Mouse (Mus musculus) limb, embryonic 14.5 days (tissue): ENCODE results near the gene Emsy. TPM values are rescaled to one million over a fixed set of nuclear protein-coding genes. Genes with fewer than 3 reads are reported as not detected.

Source experiments
- ATAC-seq: fragments of 200-750 bp; cut with Nextera tagmentation; 2 replicates; pipeline ENCODE4 v1.8.0; 2017; ENCODE audit warnings: low read depth, moderate number of reproducible peaks, moderate TSS enrichment; ENCODE audit not compliant: low FRiP score
- DNase-seq: peaks from one replicate; pipeline ENCODE4 v3.0.0-alpha.2; 2015; ENCODE audit warnings: low spot score
- H3K27ac ChIP-seq: fragments of 300-500 bp; sonication (generic); replicated peaks from 2 replicates; pipeline ENCODE4 v1.5.1; 2014; ENCODE audit warnings: low read depth, mild to moderate bottlenecking, low read length, moderate library complexity, mixed read lengths
- H3K27me3 ChIP-seq: fragments of 300-500 bp; sonication (generic); 2 replicates; pipeline ENCODE4 v1.6.1; 2014; ENCODE audit warnings: low read length, mixed read lengths; ENCODE audit not compliant: control insufficient read depth, insufficient read depth
- H3K36me3 ChIP-seq: fragments of 300-500 bp; sonication (generic); 2 replicates; pipeline ENCODE4 v1.6.1; 2014; ENCODE audit warnings: mild to moderate bottlenecking, low read length, moderate library complexity, mixed read lengths; ENCODE audit not compliant: control insufficient read depth, insufficient read depth
- H3K4me1 ChIP-seq: fragments of 300-500 bp; sonication (generic); 2 replicates; pipeline ENCODE4 v1.6.1; 2014; ENCODE audit warnings: antibody characterized with exemption, low read length, mixed read lengths; ENCODE audit not compliant: control insufficient read depth, insufficient read depth
- H3K4me2 ChIP-seq: fragments of 300-500 bp; sonication (generic); replicated peaks from 2 replicates; pipeline ENCODE4 v1.6.1; 2014; ENCODE audit warnings: low read depth, mild to moderate bottlenecking, low read length, moderate library complexity; ENCODE audit not compliant: severe bottlenecking
- H3K4me3 ChIP-seq: fragments of 300-500 bp; sonication (generic); replicated peaks from 2 replicates; pipeline ENCODE4 v1.5.1; 2014; ENCODE audit warnings: low read length
- H3K9ac ChIP-seq: fragments of 300-500 bp; sonication (generic); 2 replicates; pipeline ENCODE4 v1.6.1; 2014; ENCODE audit warnings: mild to moderate bottlenecking, low read depth, low read length, moderate library complexity; ENCODE audit not compliant: severe bottlenecking
- H3K9me3 ChIP-seq: fragments of 300-500 bp; sonication (generic); 2 replicates; pipeline ENCODE4 v1.6.1; 2016; ENCODE audit warnings: low read length; ENCODE audit not compliant: control insufficient read depth
- POLR2A ChIP-seq: fragments of 200-500 bp; IDR thresholded peaks from 2 replicates; pipeline ENCODE4 v1.8.0; 2012; ENCODE audit warnings: inconsistent platforms, mild to moderate bottlenecking, moderate library complexity, borderline replicate concordance; ENCODE audit not compliant: insufficient read depth, insufficient read length; ENCODE audit errors: extremely low read depth
- WGBS: fragments of 180-500 bp; shearing (Covaris S2); extraction: QIAGEN DNeasy Blood & Tissue Kit; methylation state at CpG from one replicate; pipeline ENCODE4 v1.1.7; 2014; 5-methylcytosine and 5-hydroxymethylcytosine counted together
- polyA plus RNA-seq, 2 experiments: library from polyadenylated mRNA; depleted of rRNA in 1 of 2; stranded (reverse) in 1 of 2; unstranded in 1 of 2; fragments of >200 nt; fragmentation: Nextera tagmentation in 1 of 2; extraction: Ambion mirVana in 1 of 2; gene quantifications; 2 replicates each; pipeline versions ENCODE4 v1.2.1 to v1.2.3; 2012 to 2014

Gene Emsy
- polyA plus RNA-seq, 2 experiments, result 32.0 to 46.4 TPM

DNA sequence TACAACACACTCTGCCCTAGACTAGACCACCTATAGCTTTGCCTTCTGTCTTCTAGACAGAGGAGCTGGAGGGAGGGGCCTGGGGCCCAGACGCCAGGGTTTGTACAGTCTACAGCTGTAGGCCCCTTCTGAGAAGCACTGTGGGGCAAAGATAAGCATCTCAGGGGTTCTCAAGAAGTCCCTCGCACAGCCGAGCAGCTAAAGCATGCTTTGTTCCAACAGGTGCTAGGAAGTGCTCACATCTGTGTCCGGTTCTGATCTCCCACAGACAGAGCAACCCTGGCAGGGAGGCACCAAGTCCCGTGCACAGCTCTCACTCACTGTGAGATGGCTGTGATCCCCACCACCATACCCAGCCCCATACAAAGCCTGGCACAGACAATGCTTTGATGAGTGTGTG, 93.6 kb downstream of the Emsy start:
- Histone ChIP-seq H3K9ac (no peak overlapping the region), H3K27ac (no peak overlapping the region), H3K4me2 (no peak overlapping the region), H3K36me3 (no peaks in the 10 kb centered on the region), H3K4me1 (0 out of 2 replicates have a peak, but pooled peaks cover 7% of the 10 kb centered on the region), H3K4me3 (no peak overlapping the region), H3K9me3 (no peaks in the 10 kb centered on the region), H3K27me3 (no peaks in the 10 kb centered on the region)
- WGBS, result 74% methylated on average over 5 of the region's 5 CpGs
- ATAC-seq, result no peak
- DNase-seq, result no peak
- TF ChIP-seq POLR2A, result no peak

DNA sequence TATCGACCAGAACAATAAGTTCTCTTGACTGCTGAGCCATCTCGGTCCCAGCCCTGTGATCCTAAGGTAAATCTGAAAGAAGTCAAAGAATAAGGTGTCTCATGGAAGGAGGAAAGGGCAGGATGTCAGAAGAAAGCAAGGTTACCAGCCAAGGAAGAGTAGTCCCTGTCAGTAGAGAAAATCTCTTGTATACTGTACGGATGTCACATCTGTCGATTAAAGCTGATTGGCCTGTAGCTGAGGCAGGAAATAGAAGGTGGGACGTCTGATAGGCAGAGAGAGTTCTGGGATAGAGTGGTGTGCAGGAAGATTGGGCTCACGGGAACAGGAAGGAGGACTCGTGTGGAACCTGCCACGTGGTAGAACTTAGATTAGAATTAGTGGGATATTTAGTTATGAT, 94.4 kb downstream of the Emsy start:
- Histone ChIP-seq H3K9me3 (no peaks in the 10 kb centered on the region), H3K9ac (no peak overlapping the region), H3K27ac (no peak overlapping the region), H3K4me2 (no peak overlapping the region), H3K36me3 (no peaks in the 10 kb centered on the region), H3K27me3 (no peaks in the 10 kb centered on the region), H3K4me1 (0 out of 2 replicates have a peak, but pooled peaks cover 7% of the 10 kb centered on the region), H3K4me3 (no peak overlapping the region)
- DNase-seq (no peak), ATAC-seq (no peak)
- TF ChIP-seq POLR2A, result no peak
- WGBS, result 86% methylated on average over 8 of the region's 8 CpGs

DNA sequence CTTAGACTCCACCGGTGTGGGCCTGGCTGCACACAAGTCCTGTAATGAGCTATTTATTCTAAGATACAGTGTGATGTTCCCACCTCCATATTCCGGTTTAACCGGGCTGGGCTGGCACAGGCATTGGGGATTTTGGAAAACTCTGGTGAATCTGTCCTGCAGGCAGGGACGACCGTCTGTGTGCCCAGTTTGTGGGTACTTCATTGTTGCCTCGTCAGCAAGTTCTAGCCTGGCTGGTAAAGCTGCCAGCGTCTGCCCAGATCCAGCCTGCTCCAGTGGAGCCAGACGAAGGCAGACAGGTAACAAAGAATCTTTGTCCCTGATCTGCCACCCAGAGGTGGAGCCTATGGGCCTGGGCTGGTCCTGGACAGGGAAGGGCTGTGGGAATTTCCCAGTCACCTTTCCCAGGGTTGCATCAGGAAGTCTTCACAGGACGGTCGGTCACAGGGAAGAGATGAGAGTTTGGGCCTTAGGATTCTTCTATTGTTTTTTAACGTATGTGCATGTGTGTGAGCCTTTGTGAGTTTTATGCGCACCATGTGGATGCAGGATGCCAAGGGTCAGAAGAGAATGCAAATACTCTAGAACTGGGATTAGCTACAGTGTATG, 94.9 kb downstream of the Emsy start:
- no peak overlapping the region for H3K27ac ChIP-seq
- no peak overlapping the region for H3K9ac ChIP-seq
- WGBS, result 82% methylated on average over 12 of the region's 12 CpGs

DNA sequence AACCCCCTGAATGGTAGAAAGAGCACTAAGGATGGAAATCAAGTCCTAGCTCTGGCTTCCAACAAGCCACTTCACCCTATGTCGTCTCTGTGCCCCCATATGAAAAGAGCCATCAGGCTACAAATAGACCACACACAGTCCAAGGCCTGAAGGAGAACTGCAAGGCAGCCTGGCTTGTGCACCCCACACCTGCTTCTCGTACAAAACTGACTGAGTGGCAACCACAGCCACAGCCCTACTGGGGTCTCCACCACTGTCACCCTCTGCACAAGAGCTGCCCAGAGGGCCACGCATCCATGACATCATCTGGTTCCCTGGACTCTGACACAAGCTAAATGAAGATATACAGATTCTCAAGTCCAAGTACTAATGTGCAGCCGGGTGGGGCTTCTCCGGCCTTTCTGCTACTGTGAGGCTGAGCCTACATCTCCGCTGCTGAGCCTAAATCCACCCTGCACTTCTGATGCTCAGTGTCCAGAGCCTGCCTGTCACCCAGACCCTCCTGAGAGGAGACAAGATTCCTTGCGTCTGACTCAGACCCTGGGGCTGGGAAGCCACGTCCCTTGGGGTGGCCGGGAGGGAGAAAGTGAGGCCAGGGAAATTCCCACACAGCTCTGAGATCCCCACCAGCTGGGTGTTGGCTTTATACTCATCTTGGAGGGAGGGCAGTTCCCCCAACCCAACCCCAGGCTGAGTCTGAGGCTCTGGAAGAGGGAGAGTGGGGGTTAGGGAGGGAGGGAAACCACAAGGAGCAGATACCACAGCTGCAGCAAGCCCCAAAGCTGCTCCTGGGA, 98.3 kb downstream of the Emsy start:
- Histone ChIP-seq H3K36me3 (no peaks in the 10 kb centered on the region), H3K4me1 (no peaks in the 10 kb centered on the region), H3K4me3 (no peak overlapping the region), H3K9me3 (no peaks in the 10 kb centered on the region), H3K27ac (no peak overlapping the region), H3K27me3 (no peaks in the 10 kb centered on the region), H3K4me2 (no peak overlapping the region), H3K9ac (0 out of 2 replicates have a peak overlapping the region, but pooled peaks have one; percentile 12)
- no peak for TF ChIP-seq POLR2A
- ATAC-seq (no peak), DNase-seq (no peak)
- 66% methylated on average over 9 of the region's 9 CpGs for WGBS

More for the DNA sequence above, 94.9 kb downstream of the Emsy start:
- no peaks in the 10 kb centered on the region for H3K9me3 ChIP-seq
- no peaks in the 10 kb centered on the region for H3K36me3 ChIP-seq
- no peak overlapping the region for H3K4me2 ChIP-seq
- ATAC-seq (no peak), DNase-seq (no peak)
- 0 out of 2 replicates have a peak, but pooled peaks cover 7% of the 10 kb centered on the region for H3K4me1 ChIP-seq
- TF ChIP-seq POLR2A, result no peak
- no peaks in the 10 kb centered on the region for H3K27me3 ChIP-seq
- no peak overlapping the region for H3K4me3 ChIP-seq

DNA sequence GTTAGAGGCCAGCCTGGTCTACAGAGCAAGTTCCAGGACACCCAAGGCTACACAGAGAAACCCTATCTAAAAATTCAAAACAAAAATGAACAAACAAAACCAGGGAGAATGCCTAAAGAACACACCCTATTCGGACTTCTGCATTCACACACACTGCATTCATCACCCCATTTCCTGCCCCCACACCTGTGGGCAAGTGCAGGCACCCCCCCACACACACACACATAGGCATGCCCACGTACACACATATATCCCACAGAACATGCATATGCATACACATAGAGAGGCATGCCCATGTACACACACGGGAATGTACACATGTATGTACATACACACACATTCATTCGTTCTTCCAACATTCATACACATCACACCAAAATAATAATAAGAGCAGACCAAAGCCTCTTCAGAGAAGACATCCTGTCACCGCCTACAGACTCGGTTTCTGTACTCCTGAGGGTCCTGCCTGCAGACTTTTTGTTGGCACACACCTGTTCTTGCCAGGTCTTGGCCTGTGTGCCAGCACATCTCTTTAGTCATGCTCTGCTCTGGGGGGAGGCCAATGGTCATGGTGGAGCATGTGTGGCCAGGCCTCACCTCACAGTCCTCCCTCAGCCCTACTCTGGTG, 99.7 kb downstream of the Emsy start:
- Histone ChIP-seq H3K27ac (no peak overlapping the region), H3K9me3 (no peaks in the 10 kb centered on the region), H3K36me3 (no peaks in the 10 kb centered on the region), H3K4me2 (no peak overlapping the region), H3K27me3 (no peaks in the 10 kb centered on the region), H3K4me1 (no peaks in the 10 kb centered on the region), H3K9ac (no peak overlapping the region), H3K4me3 (no peak overlapping the region)
- no peak for TF ChIP-seq POLR2A
- 87% methylated on average over 6 of the region's 6 CpGs for WGBS
- no peak for ATAC-seq
- DNase-seq, result no peak
